Mouse (Mus musculus): Measurements from ENCODE around the gene Dram1.

Gene Dram1

GRCm38 (mm10) chr10:88287261-88287660 lies 91.6 kb downstream of the Dram1 start:
- no peak for DNase-seq (ENCODE audit: low spot score in 2 of 2)

GRCm38 (mm10) chr10:88284343-88284990 lies 94.4 kb downstream of the Dram1 start:
- DNase-seq (ENCODE audit: low spot score in 2 of 2) = no peak

GRCm38 (mm10) chr10:88281699-88282098 lies 97.2 kb downstream of the Dram1 start:
- no peak for DNase-seq (ENCODE audit: low spot score in 2 of 2)

GRCm38 (mm10) chr10:88274045-88274444 lies 104.8 kb downstream of the Dram1 start:
- DNase-seq (ENCODE audit: low spot score in 2 of 2) = no peak
